In the genomic region with DNA sequence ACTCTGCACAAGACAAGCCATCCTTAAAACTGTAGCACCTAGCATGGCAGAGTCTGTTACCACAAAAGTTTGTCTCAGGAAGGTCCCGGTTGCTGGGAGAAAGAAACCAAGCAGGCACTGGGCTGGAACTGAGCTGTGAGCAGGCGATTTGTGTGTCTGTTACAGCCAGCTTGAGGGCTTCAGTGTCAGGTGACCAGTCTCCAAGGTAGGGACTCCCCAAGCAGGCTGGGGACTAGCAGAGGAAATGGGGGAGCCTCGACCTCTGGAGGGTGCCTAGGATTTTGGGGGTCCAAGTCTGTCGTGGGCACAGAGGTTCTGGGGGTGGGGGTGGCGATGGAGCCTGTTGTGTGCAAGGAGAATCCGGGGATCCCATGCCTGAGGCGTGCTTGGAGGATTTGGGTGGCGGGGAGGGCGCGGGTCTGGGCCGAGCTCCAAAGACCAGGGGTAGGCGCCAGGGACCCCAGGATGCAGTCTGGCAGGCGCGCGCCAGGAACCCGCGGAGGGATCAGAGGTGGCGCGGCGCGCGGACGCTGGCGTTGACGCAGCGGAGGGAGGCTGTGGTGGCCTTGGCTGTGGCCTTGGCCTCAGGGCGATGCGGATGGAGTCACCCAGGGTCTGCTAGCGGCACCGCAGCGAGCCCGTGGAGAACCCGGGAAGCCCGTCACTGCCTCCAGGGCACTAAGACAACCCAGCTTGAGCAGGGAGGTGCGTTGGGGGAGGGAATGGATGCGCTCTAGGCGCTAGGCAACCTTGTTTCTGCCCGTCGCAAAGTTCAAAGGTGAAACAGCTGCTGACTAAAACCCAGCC, we compare ENCODE assay signal across 8 mouse cellular contexts. TPM values are rescaled to one million over a fixed set of nuclear protein-coding genes. Genes with fewer than 3 reads are reported as not detected.
DNase-seq lines count a peak whose midpoint lies in the region; ATAC-seq and TF ChIP-seq lines count a peak whose summit lies in the region.

Gene Hrasls, plus strand, starts transcription at position 91 of the 807 bp plus-strand sequence.

- H3K9ac ChIP-seq in intestine, embryonic 15.5 days, result peak within 1 kb of the TSS; percentile 26; the same call in 1 of the 2 replicates
- H3K9ac ChIP-seq in midbrain, postnatal 0 days (replicated peaks; ENCODE audit: low read length, poor library complexity, severe bottlenecking), result peak within 1 kb of the TSS; percentile 66

- H3K9me3 ChIP-seq in intestine, embryonic 15.5 days, result no peaks in the 10 kb centered on the region
- no peaks in the 10 kb centered on the region for H3K9me3 ChIP-seq in midbrain, postnatal 0 days (ENCODE audit: low read length)

- TF ChIP-seq CTCF in midbrain, postnatal 0 days (IDR thresholded peaks at IDR 0.05), result no peak

- peak within 1 kb of the TSS; percentile 86 for H3K4me2 ChIP-seq in intestine, embryonic 15.5 days (replicated peaks)
- H3K4me2 ChIP-seq in midbrain, postnatal 0 days (ENCODE audit: low read depth, low read length, poor library complexity, severe bottlenecking), result peak within 1 kb of the TSS; percentile 94

- peak within 1 kb of the TSS; percentile 33 for H3K4me3 ChIP-seq in intestine, embryonic 15.5 days (replicated peaks)
- peak within 1 kb of the TSS; percentile 43 for H3K4me3 ChIP-seq in midbrain, postnatal 0 days (ENCODE audit: low read depth, low read length)

- 0 out of 2 replicates have a peak, but pooled peaks cover 8% of the 10 kb centered on the region for H3K4me1 ChIP-seq in intestine, embryonic 15.5 days (replicated peaks)
- peaks cover 3% of the 10 kb centered on the region; the same call in 1 of the 2 replicates for H3K4me1 ChIP-seq in midbrain, postnatal 0 days (ENCODE audit: insufficient read depth, low read length)

- H3K27ac ChIP-seq in intestine, embryonic 15.5 days, result no peak within 1 kb of the TSS
- peak within 1 kb of the TSS; percentile 63 for H3K27ac ChIP-seq in midbrain, postnatal 0 days (ENCODE audit: low read depth, low read length)

- peak; percentile 61 for ATAC-seq in intestine, embryonic 15.5 days
- ATAC-seq in midbrain, postnatal 0 days (ENCODE audit: low FRiP score), result peak; percentile 77

- 2% methylated on average over 39 of the region's 39 CpGs for WGBS in intestine, embryonic 15.5 days
- WGBS in midbrain, postnatal 0 days, result 1% methylated on average over 39 of the region's 39 CpGs

- no peaks in the 10 kb centered on the region for H3K36me3 ChIP-seq in intestine, embryonic 15.5 days
- no peaks in the 10 kb centered on the region for H3K36me3 ChIP-seq in midbrain, postnatal 0 days (ENCODE audit: insufficient read depth, low read length)

- H3K27me3 ChIP-seq in intestine, embryonic 15.5 days (replicated peaks), result peaks cover 18% of the 10 kb centered on the region
- no peaks in the 10 kb centered on the region for H3K27me3 ChIP-seq in midbrain, postnatal 0 days (ENCODE audit: insufficient read depth, low read length)

- intact Hi-C loops in gastrocnemius, postnatal 36 days (cut with DNase I), result no loop called here
- intact Hi-C loops in left cerebral cortex, postnatal 25 days (cut with DNase I), result loop anchor here (5.0 to 10.0 kb wide), 2 partner anchors 278 to 365 kb away; no protein-coding TSS in a partner anchor

- DNase-seq in adrenal gland, postnatal 4 days (ENCODE audit: low spot score in 2 of 2), result peak; percentile 24 to 26
- DNase-seq in embryo, embryonic 11 days, result peak; percentile 79
- peak; percentile 50 to 64 for DNase-seq in gastrocnemius, postnatal 36 days
- peak; percentile 51 to 52 for DNase-seq in left cerebral cortex, postnatal 25 days (ENCODE audit: low spot score in 2 of 2)
- peak; percentile 37 for DNase-seq in midbrain, postnatal 0 days (ENCODE audit: low spot score)
- peak; percentile 55 for DNase-seq in testis, postnatal 14 days (ENCODE audit: low spot score)
- no peak for DNase-seq in spleen, postnatal 36 days (ENCODE audit: low spot score in 2 of 2)

RNA-seq across cellular contexts. Expression of gene Hrasls, which starts in this region (rescaled TPM):
- 1 to 10 TPM; 1.7 to 2.3 TPM for total RNA-seq in adrenal gland, postnatal 4 days (2021)
- 10 to 100 TPM; 51.3 to 61.6 TPM for total RNA-seq in gastrocnemius, postnatal 36 days (2021)
- 0.47 and 0.73 TPM in 2 replicates for polyA plus RNA-seq in intestine, embryonic 15.5 days (2015; fragmentation: Nextera tagmentation; extraction: Ambion mirVana)
- total RNA-seq in left cerebral cortex, postnatal 25 days (2021), result 10 to 100 TPM; 27.4 to 27.5 TPM
- total RNA-seq in midbrain, postnatal 0 days (2014; rRNA removed), result 13.4 and 20.3 TPM in 2 replicates
- 6.7 and 7.0 TPM in 2 replicates for polyA plus RNA-seq in midbrain, postnatal 0 days (2015; fragmentation: Nextera tagmentation; extraction: Ambion mirVana)

Comparison
In these comparisons a context has a peak if more than half of its experiments do, and no peak if none do; other contexts are left out.
1. Peak in ATAC-seq, H3K4me3 ChIP-seq, H3K9ac ChIP-seq and H3K4me2 ChIP-seq in intestine, embryonic 15.5 days; RNA of the gene not detected or under 1 TPM.
2. DNase-seq: peak in adrenal gland, postnatal 4 days (2 of 2), embryo, embryonic 11 days (single experiment), gastrocnemius, postnatal 36 days (2 of 2), left cerebral cortex, postnatal 25 days (2 of 2), midbrain, postnatal 0 days (single experiment) and testis, postnatal 14 days (single experiment); none in spleen, postnatal 36 days (0 of 2).